Mouse (Mus musculus): ENCODE measurements around the gene Bola1. TPM values are rescaled to one million over a fixed set of nuclear protein-coding genes. Genes with fewer than 3 reads are reported as not detected.

Bola1 gene
- polyA plus RNA-seq, 1 experiment = 12.9 TPM

DNA sequence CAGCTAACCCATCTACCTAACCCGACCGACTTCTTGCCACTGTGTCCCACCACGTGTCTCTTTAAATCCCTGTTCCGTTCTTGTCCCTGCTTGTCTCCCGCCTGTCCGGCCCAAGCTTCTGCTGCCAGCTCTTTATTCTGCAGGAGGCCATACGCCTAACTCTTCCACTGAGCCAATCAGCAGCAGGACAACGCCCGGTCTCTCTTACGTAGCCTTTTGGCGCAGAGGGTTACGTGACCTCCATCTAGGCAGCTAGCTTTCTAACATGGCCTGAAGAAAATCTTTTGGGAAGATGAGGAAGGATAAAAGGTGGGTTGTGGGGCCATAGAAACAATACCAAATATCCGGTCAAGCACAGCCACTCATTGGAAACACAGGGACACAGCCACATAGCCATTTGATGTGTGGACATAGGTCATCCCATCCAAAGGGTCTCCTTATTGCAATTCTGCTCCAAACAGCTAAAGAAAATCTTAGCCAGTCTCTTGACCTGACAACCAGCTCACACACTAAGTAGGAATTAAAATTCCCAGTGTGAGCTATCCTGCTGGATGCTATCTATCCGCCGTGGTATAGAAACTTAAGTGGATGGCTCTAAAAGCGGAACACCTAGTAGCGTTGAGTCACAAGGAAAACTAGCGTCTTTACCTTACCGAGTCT lies 42.8 kb upstream of the Bola1 start:
- H3K4me1 ChIP-seq (ENCODE audit: control insufficient read depth) = peaks cover 67% of the 10 kb centered on the region
- no peaks in the 10 kb centered on the region for H3K27me3 ChIP-seq (ENCODE audit: control insufficient read depth)
- H3K9me3 ChIP-seq (ENCODE audit: control insufficient read depth, low read length) = no peaks in the 10 kb centered on the region
- TF ChIP-seq GATA1 (IDR thresholded peaks at IDR 0.05; ENCODE audit: low read length) (no peak; the same call in 1 of the 2 replicates), TAL1 (IDR thresholded peaks at IDR 0.05; ENCODE audit: low read length) (no peak)
- peaks cover 16% of the 10 kb centered on the region for H3K36me3 ChIP-seq (ENCODE audit: control insufficient read depth)
- H3K4me3 ChIP-seq (replicated peaks) = peak overlapping the region; percentile 76

DNA sequence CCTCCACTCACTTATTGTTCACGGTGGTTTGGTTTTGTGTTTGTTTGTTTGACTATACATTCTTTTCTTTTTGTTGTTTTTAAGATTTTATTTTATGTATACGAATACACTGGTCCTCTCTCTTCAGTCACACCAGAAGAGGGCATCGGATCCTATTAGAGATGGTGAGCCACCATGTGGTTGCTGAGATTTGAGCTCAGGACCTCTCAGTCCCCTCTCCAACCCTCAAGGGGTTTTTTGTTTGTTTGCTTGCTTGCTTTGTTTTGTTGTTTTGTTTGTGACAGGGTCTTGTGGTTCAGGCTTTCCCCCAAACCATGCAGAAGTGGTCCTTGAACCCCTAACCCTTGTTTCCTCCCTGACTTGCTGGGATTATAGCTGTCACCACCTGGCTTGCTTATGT lies 42.1 kb upstream of the Bola1 start:
- no peaks in the 10 kb centered on the region for H3K9me3 ChIP-seq (ENCODE audit: control insufficient read depth, low read length)
- TF ChIP-seq GATA1 (IDR thresholded peaks at IDR 0.05; ENCODE audit: low read length) = no peak
- no peaks in the 10 kb centered on the region for H3K27me3 ChIP-seq (ENCODE audit: control insufficient read depth)
- peaks cover 62% of the 10 kb centered on the region for H3K4me1 ChIP-seq (ENCODE audit: control insufficient read depth)
- peak overlapping the region; percentile 76 for H3K4me3 ChIP-seq (replicated peaks)
- H3K36me3 ChIP-seq (ENCODE audit: control insufficient read depth) = peaks cover 10% of the 10 kb centered on the region

DNA sequence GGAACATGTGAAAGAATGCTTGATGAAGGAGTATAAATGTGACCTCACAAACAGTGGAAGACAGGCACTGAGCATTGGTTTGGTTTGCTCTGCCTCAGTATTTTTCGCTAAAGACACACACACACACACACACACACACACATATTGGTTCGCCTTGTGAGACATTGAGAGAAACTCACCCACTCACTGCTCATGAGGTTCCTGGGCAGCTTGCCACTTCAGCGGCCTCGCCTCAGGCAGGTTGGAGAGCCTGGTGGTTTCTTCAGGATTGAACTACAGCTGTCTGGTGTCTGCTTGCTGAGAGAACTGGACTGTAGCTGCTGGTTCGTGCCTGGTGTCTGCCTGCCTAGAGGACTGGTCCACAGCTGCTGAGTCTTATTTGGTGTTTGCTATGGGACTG lies 40.7 kb upstream of the Bola1 start:
- H3K9me3 ChIP-seq (ENCODE audit: control insufficient read depth, low read length) = no peaks in the 10 kb centered on the region
- peaks cover 61% of the 10 kb centered on the region for H3K4me1 ChIP-seq (ENCODE audit: control insufficient read depth)
- no peaks in the 10 kb centered on the region for H3K27me3 ChIP-seq (ENCODE audit: control insufficient read depth)
- H3K36me3 ChIP-seq (ENCODE audit: control insufficient read depth) = peaks cover 7% of the 10 kb centered on the region
- no peak overlapping the region for H3K4me3 ChIP-seq (replicated peaks)
- TF ChIP-seq TAL1 (IDR thresholded peaks at IDR 0.05; ENCODE audit: low read length) = no peak
- no peak for TF ChIP-seq GATA1 (IDR thresholded peaks at IDR 0.05; ENCODE audit: low read length)

DNA sequence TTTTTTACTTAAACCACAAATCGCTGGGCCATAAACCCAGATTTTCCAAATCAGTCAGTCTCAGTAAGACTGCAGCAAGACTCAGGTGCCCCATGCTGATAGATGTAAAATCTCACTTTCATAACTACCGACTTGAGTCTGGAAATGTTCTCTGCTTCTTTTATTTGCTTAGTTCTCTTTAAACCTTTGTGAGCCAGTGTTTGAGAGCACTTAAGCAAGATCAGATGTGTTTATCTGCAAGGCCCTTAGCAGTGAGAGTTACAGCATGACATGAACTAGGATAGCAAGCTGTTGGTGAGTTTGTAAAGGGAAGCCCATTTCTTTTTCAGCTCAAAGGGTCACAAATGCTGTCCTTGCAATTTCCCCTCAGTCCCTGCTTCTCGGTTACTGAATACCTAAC lies 37.7 kb upstream of the Bola1 start:
- no peak for TF ChIP-seq TAL1 (IDR thresholded peaks at IDR 0.05; ENCODE audit: low read length)
- TF ChIP-seq GATA1 (IDR thresholded peaks at IDR 0.05; ENCODE audit: low read length) = no peak

DNA sequence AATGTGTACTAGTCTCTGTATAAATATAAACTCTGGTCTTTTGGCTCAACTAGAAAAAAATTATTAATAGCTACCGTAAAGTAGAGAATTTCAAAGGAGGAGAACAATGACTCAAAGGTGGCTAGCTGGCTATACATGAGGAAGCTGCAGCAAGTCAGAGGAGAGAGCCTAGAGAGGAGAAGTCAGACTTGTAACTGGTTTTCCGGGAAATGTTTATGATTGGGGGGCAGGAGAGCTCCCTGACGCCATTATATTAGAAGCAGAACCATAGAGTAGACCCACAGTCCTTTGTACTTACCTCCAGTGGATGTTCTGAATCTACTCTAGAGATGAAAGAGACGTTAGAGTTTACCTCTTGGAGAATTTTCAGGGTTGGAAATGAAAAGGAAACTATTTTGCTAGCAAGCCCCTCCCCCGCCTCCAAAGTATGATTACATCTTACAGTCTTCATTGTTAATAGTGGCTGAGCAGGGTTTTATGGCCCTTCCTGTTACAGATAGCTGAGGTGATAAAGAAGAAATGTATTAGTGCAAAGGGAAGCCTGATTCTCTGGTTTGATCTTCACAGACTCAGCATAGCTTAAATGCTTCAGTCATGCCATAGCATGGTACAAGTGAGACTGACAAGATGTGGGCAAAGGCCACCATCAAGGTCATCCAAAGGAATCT lies 36.6 kb upstream of the Bola1 start:
- TF ChIP-seq TAL1 (IDR thresholded peaks at IDR 0.05; ENCODE audit: low read length) (no peak), GATA1 (IDR thresholded peaks at IDR 0.05; ENCODE audit: low read length) (no peak)
- H3K27me3 ChIP-seq (ENCODE audit: control insufficient read depth) = no peaks in the 10 kb centered on the region
- H3K4me1 ChIP-seq (ENCODE audit: control insufficient read depth) = peaks cover 53% of the 10 kb centered on the region
- no peaks in the 10 kb centered on the region for H3K9me3 ChIP-seq (ENCODE audit: control insufficient read depth, low read length)
- H3K4me3 ChIP-seq (replicated peaks) = no peak overlapping the region
- no peaks in the 10 kb centered on the region; the same call in 1 of the 2 replicates for H3K36me3 ChIP-seq (ENCODE audit: control insufficient read depth)

More for the DNA sequence above, 37.7 kb upstream of the Bola1 start:
- no peaks in the 10 kb centered on the region; the same call in 1 of the 2 replicates for H3K36me3 ChIP-seq (ENCODE audit: control insufficient read depth)
- H3K27me3 ChIP-seq (ENCODE audit: control insufficient read depth) = no peaks in the 10 kb centered on the region
- no peak overlapping the region for H3K4me3 ChIP-seq (replicated peaks)
- no peaks in the 10 kb centered on the region for H3K9me3 ChIP-seq (ENCODE audit: control insufficient read depth, low read length)
- H3K4me1 ChIP-seq (ENCODE audit: control insufficient read depth) = peaks cover 60% of the 10 kb centered on the region

DNA sequence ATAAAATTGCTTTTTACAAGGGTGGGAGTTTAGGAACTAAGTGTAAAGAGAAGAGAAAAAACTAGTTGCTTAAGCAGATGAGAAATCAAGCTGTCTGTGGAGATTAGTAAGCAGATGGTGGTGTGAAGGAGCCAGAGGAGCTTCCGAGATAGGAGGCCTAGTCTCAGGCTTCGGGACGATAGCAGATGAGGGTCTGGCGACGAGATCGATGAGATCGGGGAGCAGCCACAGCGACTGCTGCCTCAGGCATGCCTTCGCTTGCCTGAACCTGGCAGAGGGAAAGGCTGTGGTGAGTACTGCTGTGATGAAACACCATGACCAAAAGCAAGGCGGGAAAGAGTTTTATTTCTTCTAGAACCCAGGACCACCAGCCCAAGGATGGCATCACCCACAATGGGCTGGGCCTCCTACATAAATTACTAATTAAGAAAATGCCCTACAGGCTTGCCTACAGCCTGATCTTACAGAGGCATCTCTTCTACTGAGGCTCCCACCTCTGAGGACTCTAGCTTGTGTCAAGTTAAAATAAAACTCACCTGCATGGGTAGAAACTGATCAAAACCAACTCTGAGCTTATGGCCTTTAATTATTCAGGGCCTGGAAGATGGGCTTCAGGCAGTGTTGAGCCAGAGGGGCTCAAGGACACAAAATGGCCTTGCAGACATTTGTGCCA lies 35.3 kb upstream of the Bola1 start:
- H3K27me3 ChIP-seq (ENCODE audit: control insufficient read depth) = no peaks in the 10 kb centered on the region
- H3K36me3 ChIP-seq (ENCODE audit: control insufficient read depth) = no peaks in the 10 kb centered on the region; the same call in 1 of the 2 replicates
- peak; percentile 44; the same call in 2 of the 3 replicates for TF ChIP-seq TAL1 (IDR thresholded peaks at IDR 0.05; ENCODE audit: low read length)
- TF ChIP-seq GATA1 (IDR thresholded peaks at IDR 0.05; ENCODE audit: low read length) = peak; percentile 38; the same call in 1 of the 2 replicates
- peak overlapping the region; percentile 37 for H3K4me3 ChIP-seq (replicated peaks)
- no peaks in the 10 kb centered on the region for H3K9me3 ChIP-seq (ENCODE audit: control insufficient read depth, low read length)
- peaks cover 58% of the 10 kb centered on the region for H3K4me1 ChIP-seq (ENCODE audit: control insufficient read depth)

DNA sequence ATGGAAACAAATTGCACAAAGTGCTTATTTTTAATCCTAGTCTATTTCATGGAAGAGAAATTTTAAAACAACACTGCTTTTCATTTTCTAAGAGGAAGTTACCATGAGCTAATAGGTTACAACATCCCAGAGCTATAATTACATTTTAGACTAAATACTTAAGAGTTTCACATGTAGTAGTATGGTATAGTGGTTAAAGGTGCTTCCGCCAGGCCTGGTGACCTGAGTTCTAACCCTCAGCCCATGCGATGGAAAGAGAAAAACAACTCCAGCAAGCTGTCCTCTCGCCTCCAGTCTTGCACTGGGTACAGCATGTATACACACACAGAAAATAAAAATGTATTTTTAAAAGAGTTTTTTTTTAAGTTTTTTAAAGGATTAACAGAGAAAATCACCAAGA lies 32.3 kb upstream of the Bola1 start:
- H3K27me3 ChIP-seq (ENCODE audit: control insufficient read depth) = no peaks in the 10 kb centered on the region
- H3K4me1 ChIP-seq (ENCODE audit: control insufficient read depth) = peaks cover 72% of the 10 kb centered on the region
- H3K9me3 ChIP-seq (ENCODE audit: control insufficient read depth, low read length) = no peaks in the 10 kb centered on the region
- no peak overlapping the region for H3K4me3 ChIP-seq (replicated peaks)
- peaks cover 4% of the 10 kb centered on the region for H3K36me3 ChIP-seq (ENCODE audit: control insufficient read depth)
- TF ChIP-seq TAL1 (IDR thresholded peaks at IDR 0.05; ENCODE audit: low read length) (no peak), GATA1 (IDR thresholded peaks at IDR 0.05; ENCODE audit: low read length) (no peak)

DNA sequence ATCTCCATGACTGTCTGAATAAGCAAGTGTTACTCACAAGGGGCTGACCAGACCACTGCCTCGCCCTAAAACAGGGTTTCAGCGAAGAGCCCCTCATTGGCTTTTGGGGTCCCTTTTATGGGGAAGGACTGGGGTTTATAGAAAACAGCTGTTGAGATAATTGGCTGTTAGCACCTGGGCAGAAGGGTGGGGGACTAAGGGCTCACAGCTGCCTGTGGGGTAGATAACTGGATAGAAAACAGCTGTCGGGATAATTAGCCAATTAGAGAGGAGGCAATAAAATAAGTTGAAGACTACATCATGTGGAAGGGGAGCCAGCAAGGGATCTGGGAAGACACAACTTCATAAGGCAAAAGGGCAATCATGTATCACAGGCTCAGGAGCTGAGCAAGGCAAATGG lies 31.4 kb upstream of the Bola1 start:
- H3K27me3 ChIP-seq (ENCODE audit: control insufficient read depth) = no peaks in the 10 kb centered on the region
- H3K4me3 ChIP-seq (replicated peaks) = peak overlapping the region; percentile 38
- H3K36me3 ChIP-seq (ENCODE audit: control insufficient read depth) = peaks cover 4% of the 10 kb centered on the region
- H3K9me3 ChIP-seq (ENCODE audit: control insufficient read depth, low read length) = no peaks in the 10 kb centered on the region
- peaks cover 65% of the 10 kb centered on the region for H3K4me1 ChIP-seq (ENCODE audit: control insufficient read depth)
- TF ChIP-seq TAL1 (IDR thresholded peaks at IDR 0.05; ENCODE audit: low read length) = peak; percentile 28; the same call in 1 of the 3 replicates
- no peak for TF ChIP-seq GATA1 (IDR thresholded peaks at IDR 0.05; ENCODE audit: low read length)

DNA sequence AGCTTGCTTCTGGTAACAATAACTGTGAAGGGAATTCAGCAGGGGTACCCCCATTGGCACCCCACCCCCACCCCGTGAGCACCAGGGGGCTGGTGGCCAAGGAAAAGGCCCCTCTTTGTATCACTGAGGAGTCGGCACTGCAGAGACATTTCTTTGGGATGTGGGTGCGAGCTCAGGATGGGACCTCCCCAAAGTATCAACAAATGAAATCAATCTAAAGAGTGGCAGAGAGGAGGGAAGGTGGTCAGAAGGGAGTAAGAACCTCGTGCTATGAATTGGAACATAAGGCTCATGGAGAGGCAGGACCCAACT lies 29.5 kb upstream of the Bola1 start:
- TF ChIP-seq GATA1 (IDR thresholded peaks at IDR 0.05; ENCODE audit: low read length) (no peak), TAL1 (IDR thresholded peaks at IDR 0.05; ENCODE audit: low read length) (no peak)
- Histone ChIP-seq H3K4me3 (replicated peaks) (peak overlapping the region; percentile 76), H3K27me3 (ENCODE audit: control insufficient read depth) (no peaks in the 10 kb centered on the region), H3K4me1 (ENCODE audit: control insufficient read depth) (peaks cover 59% of the 10 kb centered on the region), H3K9me3 (ENCODE audit: control insufficient read depth, low read length) (no peaks in the 10 kb centered on the region), H3K36me3 (ENCODE audit: control insufficient read depth) (peaks cover 8% of the 10 kb centered on the region)
